Mouse (Mus musculus): ENCODE results near the gene Ets1.

DNA sequence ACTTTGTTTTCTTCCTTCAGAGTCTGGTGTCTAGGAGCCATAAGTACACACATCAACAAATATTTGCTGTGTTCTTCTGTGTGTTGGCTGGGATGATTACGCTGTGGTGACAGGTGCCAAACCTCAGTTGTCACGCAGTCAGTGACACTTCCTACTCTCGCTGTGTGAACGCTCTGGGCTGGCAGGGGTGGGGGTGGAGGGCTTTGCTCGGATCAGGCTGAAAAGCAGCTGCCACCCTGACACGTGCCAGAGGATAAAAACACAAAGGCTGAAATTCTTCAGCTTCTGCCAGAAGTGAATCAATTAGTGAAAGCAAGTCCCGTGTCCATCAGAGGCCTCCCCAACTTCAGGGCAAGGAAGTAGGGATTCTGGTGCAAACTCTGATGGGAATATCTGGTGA, 20.0 kb upstream of the Ets1 start:
- TF ChIP-seq CTCF (IDR thresholded peaks at IDR 0.05; ENCODE audit: low read depth, low read length), result no peak
- TF ChIP-seq POLR2A (IDR thresholded peaks at IDR 0.05; ENCODE audit: borderline replicate concordance, low read depth, low read length), result no peak

Measured in bone marrow macrophage, adult 2 months (primary cell).